Mouse (Mus musculus): ENCODE results near the gene Pias3.

- TF ChIP-seq CTCF (conservative IDR thresholded peaks at IDR 0.05 in 1 of 2, IDR thresholded peaks at IDR 0.05 in 1 of 2; ENCODE audit: low read depth in 2 of 2, low read length in 2 of 2), result no peak
- TF ChIP-seq E2F4 (IDR thresholded peaks at IDR 0.05; ENCODE audit: insufficient replicate concordance, low read depth, low read length), result no peak
- TF ChIP-seq EP300 (IDR thresholded peaks at IDR 0.05; ENCODE audit: low read length), result no peak
- TF ChIP-seq MAX (IDR thresholded peaks at IDR 0.05; ENCODE audit: low read length), result no peak
- no peak for TF ChIP-seq TBP (conservative IDR thresholded peaks at IDR 0.05; ENCODE audit: low read depth, low read length)
- TF ChIP-seq SMC3 (IDR thresholded peaks at IDR 0.05; ENCODE audit: low read depth, low read length), result no peak
- no peak for TF ChIP-seq MXI1 (IDR thresholded peaks at IDR 0.05; ENCODE audit: low read depth, low read length)
- no peak for TF ChIP-seq POLR2A (IDR thresholded peaks at IDR 0.05; ENCODE audit: low read depth, low read length)
- TF ChIP-seq BHLHE40 (IDR thresholded peaks at IDR 0.05; ENCODE audit: low read depth, low read length), result no peak
- no peak for TF ChIP-seq USF1 (IDR thresholded peaks at IDR 0.05; ENCODE audit: low read depth, low read length)
- no peak for TF ChIP-seq IRF4 (IDR thresholded peaks at IDR 0.05; ENCODE audit: low read depth, low read length)
- no peak for TF ChIP-seq ZNF384 (IDR thresholded peaks at IDR 0.05; ENCODE audit: low read depth, low read length)
- TF ChIP-seq NRF1 (IDR thresholded peaks at IDR 0.05; ENCODE audit: low read depth, low read length), result no peak
- no peak for TF ChIP-seq UBTF (IDR thresholded peaks at IDR 0.05; ENCODE audit: low read depth, low read length)
These were observed 48.2 kb downstream of the Pias3 start for GRCm38 (mm10) chr3:96744348-96744747.
